Mouse (Mus musculus): ENCODE measurements at regions not wholly inside any gene's neighbourhood (a gene's known extent, or its start where the extent isn't known, plus 50 kb on each side); places are given as distances from the start of the nearest gene placed in this dataset.

DNA sequence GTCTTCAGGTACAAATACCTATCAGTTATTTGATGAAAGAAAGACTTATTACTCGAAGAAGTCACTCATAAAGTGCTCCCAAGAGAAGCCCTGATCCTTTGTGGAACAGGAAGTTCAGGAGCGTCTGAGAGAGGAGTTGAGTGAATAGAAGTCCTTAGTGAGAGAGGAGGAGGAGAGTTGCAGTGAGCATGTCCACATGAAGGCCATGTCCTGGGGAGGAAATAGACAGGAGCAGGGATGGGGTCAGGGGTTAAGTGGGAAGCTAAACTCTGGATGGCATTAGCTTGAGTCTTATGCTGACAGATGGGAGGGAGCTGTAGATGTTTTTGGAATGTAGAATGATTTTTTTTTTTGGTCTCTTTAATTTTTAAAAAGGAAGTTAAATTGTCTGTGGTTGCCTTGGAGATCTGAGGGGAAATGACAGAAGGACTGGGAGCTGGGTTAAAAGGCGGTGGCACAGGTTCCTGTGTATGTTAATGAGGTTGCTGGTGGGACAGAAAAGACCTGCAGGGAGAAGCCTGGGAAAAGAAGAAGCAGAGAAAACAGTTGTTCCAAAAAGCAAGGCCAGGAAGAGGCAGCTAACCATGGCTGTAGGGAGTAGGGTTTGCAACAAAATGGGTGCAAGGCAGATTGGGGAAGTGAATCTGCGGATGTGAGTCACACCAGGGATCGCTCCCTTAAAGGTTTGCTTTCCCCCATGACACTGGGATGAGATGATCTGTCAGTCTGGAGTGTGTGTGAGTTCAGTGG lies 128.9 kb downstream of the 4933412E24Rik start:
- Histone ChIP-seq H3K4me3 (replicated peaks) (no peak overlapping the region), H3K4me2 (replicated peaks) (no peak overlapping the region), H3K27ac (replicated peaks) (no peak overlapping the region), H3K27me3 (no peaks in the 10 kb centered on the region), H3K9me3 (replicated peaks) (no peaks in the 10 kb centered on the region), H3K9ac (no peak overlapping the region), H3K36me3 (no peaks in the 10 kb centered on the region), H3K4me1 (no peaks in the 10 kb centered on the region)
- WGBS = 43% methylated on average over 5 of the region's 5 CpGs
- no peak for ATAC-seq (ENCODE audit: insufficient number of reproducible peaks, low FRiP score, low TSS enrichment, low read depth)

DNA sequence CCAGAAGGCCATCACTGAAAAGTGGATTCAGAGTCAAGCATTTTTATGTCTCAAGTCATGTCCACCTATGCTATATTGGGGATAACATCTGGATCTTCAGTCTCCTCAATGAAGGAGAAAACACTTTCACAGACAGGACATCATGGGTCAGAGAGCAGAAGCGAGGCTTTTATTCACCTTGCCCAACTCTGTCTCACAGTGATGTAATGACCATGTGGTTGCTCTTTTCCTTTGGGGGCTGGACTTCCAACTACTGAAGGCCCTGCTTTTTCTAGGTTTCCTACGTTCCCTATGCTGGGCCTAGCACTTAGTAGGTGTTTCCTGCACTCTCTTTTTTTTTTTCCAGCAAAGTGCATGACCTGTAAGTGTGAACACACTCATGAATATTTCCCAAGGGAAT lies 130.4 kb downstream of the 4933412E24Rik start:
- H3K27ac ChIP-seq (replicated peaks) = no peak overlapping the region
- no peaks in the 10 kb centered on the region for H3K9me3 ChIP-seq (replicated peaks)
- ATAC-seq (ENCODE audit: insufficient number of reproducible peaks, low FRiP score, low TSS enrichment, low read depth) = no peak
- no peaks in the 10 kb centered on the region for H3K27me3 ChIP-seq
- no peak overlapping the region for H3K9ac ChIP-seq
- 81% methylated on average over 2 of the region's 2 CpGs for whole genome bisulfite sequencing
- no peaks in the 10 kb centered on the region for H3K36me3 ChIP-seq
- no peak overlapping the region for H3K4me3 ChIP-seq (replicated peaks)
- H3K4me1 ChIP-seq = no peaks in the 10 kb centered on the region
- no peak overlapping the region for H3K4me2 ChIP-seq (replicated peaks)

GRCm38 (mm10) chr15:59882444-59882843 lies 134.0 kb downstream of the 4933412E24Rik start:
- Histone ChIP-seq H3K4me1 (no peaks in the 10 kb centered on the region), H3K4me2 (replicated peaks) (no peak overlapping the region), H3K27me3 (no peaks in the 10 kb centered on the region), H3K27ac (replicated peaks) (no peak overlapping the region), H3K9ac (no peak overlapping the region), H3K4me3 (replicated peaks) (no peak overlapping the region), H3K9me3 (replicated peaks) (no peaks in the 10 kb centered on the region), H3K36me3 (no peaks in the 10 kb centered on the region)
- no peak for ATAC-seq (ENCODE audit: insufficient number of reproducible peaks, low FRiP score, low TSS enrichment, low read depth)
- WGBS = 82% methylated on average over 5 of the region's 5 CpGs

GRCm38 (mm10) chr15:59880426-59880825 lies 136.0 kb downstream of the 4933412E24Rik start:
- Histone ChIP-seq H3K4me3 (replicated peaks) (no peak overlapping the region), H3K36me3 (no peaks in the 10 kb centered on the region), H3K9me3 (replicated peaks) (no peaks in the 10 kb centered on the region), H3K4me2 (replicated peaks) (no peak overlapping the region), H3K27me3 (no peaks in the 10 kb centered on the region), H3K4me1 (no peaks in the 10 kb centered on the region), H3K27ac (replicated peaks) (no peak overlapping the region), H3K9ac (no peak overlapping the region)
- WGBS = 87% methylated on average over 5 of the region's 5 CpGs
- no peak for ATAC-seq (ENCODE audit: insufficient number of reproducible peaks, low FRiP score, low TSS enrichment, low read depth)

DNA sequence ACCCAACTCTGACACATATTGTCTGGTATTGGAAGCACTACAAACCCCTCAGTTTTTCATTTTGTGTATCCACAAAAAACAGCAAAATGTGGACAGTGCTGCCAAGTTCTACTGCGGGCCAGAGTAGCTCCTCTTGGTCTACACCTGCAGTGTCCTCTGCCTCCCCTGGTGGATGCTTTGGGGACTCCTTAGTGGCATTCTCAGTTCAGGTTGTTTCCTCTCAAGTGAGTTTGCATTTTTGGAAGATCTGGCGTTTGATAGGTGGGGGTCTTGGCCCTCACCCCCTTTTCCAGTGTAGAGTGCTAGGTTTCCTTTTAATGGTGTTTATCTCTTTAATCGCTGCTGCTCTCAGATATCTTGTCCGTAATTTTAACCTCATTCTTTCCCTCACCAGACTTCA lies 137.1 kb downstream of the 4933412E24Rik start:
- H3K27ac ChIP-seq (replicated peaks) = no peak overlapping the region
- 77% methylated on average over 4 of the region's 4 CpGs for WGBS
- H3K4me3 ChIP-seq (replicated peaks) = no peak overlapping the region
- H3K9ac ChIP-seq = no peak overlapping the region
- no peaks in the 10 kb centered on the region for H3K36me3 ChIP-seq
- H3K4me2 ChIP-seq (replicated peaks) = no peak overlapping the region
- no peak for ATAC-seq (ENCODE audit: insufficient number of reproducible peaks, low FRiP score, low TSS enrichment, low read depth)
- no peaks in the 10 kb centered on the region for H3K9me3 ChIP-seq (replicated peaks)
- H3K27me3 ChIP-seq = no peaks in the 10 kb centered on the region
- no peaks in the 10 kb centered on the region for H3K4me1 ChIP-seq

GRCm38 (mm10) chr15:59876279-59876742 lies 140.1 kb downstream of the 4933412E24Rik start:
- Histone ChIP-seq H3K9me3 (replicated peaks) (no peaks in the 10 kb centered on the region), H3K27me3 (no peaks in the 10 kb centered on the region), H3K4me3 (replicated peaks) (no peak overlapping the region), H3K4me2 (replicated peaks) (no peak overlapping the region), H3K27ac (replicated peaks) (no peak overlapping the region), H3K9ac (no peak overlapping the region), H3K4me1 (no peaks in the 10 kb centered on the region), H3K36me3 (no peaks in the 10 kb centered on the region)
- no peak for ATAC-seq (ENCODE audit: insufficient number of reproducible peaks, low FRiP score, low TSS enrichment, low read depth)
- 60% methylated on average over 7 of the region's 7 CpGs for WGBS

- 91% methylated on average over 8 of the region's 8 CpGs for WGBS
- ATAC-seq (ENCODE audit: insufficient number of reproducible peaks, low FRiP score, low TSS enrichment, low read depth) = no peak
- H3K36me3 ChIP-seq = no peaks in the 10 kb centered on the region
Observed at GRCm38 (mm10) chr15:59866701-59867100, 149.7 kb downstream of the 4933412E24Rik start.

DNA sequence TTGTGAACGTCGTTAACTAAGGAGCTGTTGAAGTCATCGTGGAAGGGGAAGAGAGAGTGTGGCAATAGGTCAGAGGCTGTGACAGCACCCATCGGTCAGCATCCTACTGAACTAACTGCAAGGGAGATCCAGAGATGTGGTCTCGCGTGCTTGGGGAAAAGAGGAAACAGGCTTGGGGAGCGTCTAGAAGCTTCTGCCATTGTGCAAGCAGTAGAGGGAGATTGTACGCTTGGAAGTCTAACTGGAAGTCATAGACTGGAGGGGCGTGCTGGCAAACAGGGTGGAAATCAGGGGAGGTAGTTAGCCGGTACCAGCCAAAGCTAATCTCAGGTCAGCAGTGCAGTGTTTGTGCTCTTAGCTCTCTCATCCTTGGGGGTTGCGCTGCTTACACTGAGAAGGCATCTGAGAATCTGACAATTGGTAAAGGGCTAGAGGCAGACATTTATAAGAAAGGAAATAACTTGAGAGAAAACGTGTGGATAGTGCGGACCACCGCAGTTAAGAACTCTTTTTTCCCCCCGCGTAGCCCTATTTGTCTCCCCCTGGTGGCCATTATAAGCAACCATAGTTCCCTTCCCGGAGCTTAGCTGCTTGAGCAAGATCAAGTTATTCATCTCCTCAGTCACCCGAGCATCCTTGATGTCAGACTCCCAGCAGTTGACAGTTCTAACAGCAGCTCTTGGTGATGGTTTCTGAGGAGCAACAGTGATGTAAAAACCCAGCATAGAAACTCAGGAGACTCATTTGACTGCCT lies 151.5 kb downstream of the 4933412E24Rik start:
- 0 out of 2 replicates have a peak, but pooled peaks cover 4% of the 10 kb centered on the region for H3K4me1 ChIP-seq
- H3K9ac ChIP-seq = no peak overlapping the region
- no peaks in the 10 kb centered on the region for H3K36me3 ChIP-seq
- 45% methylated on average over 18 of the region's 18 CpGs for WGBS
- no peak overlapping the region for H3K27ac ChIP-seq (replicated peaks)
- H3K4me3 ChIP-seq (replicated peaks) = no peak overlapping the region
- H3K9me3 ChIP-seq (replicated peaks) = no peaks in the 10 kb centered on the region
- ATAC-seq (ENCODE audit: insufficient number of reproducible peaks, low FRiP score, low TSS enrichment, low read depth) = no peak
- no peaks in the 10 kb centered on the region for H3K27me3 ChIP-seq
- H3K4me2 ChIP-seq (replicated peaks) = peak overlapping the region; percentile 34

More at GRCm38 (mm10) chr15:59866701-59867100, 149.7 kb downstream of the 4933412E24Rik start:
- Histone ChIP-seq H3K4me2 (replicated peaks) (no peak overlapping the region), H3K4me1 (0 out of 2 replicates have a peak, but pooled peaks cover 4% of the 10 kb centered on the region), H3K4me3 (replicated peaks) (no peak overlapping the region), H3K27ac (replicated peaks) (no peak overlapping the region), H3K27me3 (no peaks in the 10 kb centered on the region), H3K9ac (no peak overlapping the region), H3K9me3 (replicated peaks) (no peaks in the 10 kb centered on the region)

DNA sequence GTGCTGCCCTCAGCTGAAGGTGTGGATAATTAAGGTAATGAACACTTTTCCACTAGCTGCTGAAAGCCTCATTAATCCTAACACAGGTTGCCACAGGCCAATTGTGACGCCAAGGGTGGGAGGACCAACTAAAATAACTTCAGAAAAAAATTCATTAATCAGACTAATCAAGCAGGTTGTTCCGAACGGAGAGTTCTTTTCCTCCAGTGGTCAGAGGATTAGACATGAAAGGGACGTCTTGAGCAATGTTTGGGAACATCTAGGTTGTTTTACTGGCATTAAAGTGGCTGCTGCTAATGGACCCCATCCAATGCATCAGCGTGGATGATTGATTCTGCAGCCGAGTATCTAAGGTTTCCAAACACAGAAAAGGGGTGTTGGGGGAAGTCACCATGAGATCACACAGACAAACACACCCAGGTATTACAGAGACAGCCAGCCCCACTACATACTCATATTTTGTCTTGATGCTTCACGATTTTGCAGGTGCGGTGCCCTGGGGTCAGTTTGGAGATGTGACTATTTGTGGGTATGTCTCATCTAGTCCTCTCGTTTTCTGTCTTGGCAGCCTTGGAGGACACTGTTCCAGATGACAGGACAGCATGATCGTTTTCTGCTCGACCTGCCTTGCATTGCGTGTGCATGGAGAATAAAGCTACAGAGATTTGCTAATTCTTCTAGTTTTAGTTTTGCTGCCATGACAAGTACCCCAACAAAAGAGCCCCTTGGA lies 164.0 kb downstream of the 4933412E24Rik start:
- H3K36me3 ChIP-seq = no peaks in the 10 kb centered on the region
- no peaks in the 10 kb centered on the region for H3K4me1 ChIP-seq
- WGBS = 68% methylated on average over 12 of the region's 12 CpGs
- no peak overlapping the region for H3K27ac ChIP-seq (replicated peaks)
- H3K9me3 ChIP-seq (replicated peaks) = no peaks in the 10 kb centered on the region
- ATAC-seq (ENCODE audit: insufficient number of reproducible peaks, low FRiP score, low TSS enrichment, low read depth) = no peak
- no peak overlapping the region for H3K4me2 ChIP-seq (replicated peaks)
- H3K4me3 ChIP-seq (replicated peaks) = no peak overlapping the region
- H3K27me3 ChIP-seq = no peaks in the 10 kb centered on the region
- H3K9ac ChIP-seq = no peak overlapping the region

- H3K4me3 ChIP-seq (replicated peaks) = no peak overlapping the region
- WGBS = 63% methylated on average over 7 of the region's 7 CpGs
- H3K27me3 ChIP-seq = no peaks in the 10 kb centered on the region
- ATAC-seq (ENCODE audit: insufficient number of reproducible peaks, low FRiP score, low TSS enrichment, low read depth) = no peak
- no peaks in the 10 kb centered on the region for H3K36me3 ChIP-seq
- H3K9ac ChIP-seq = no peak overlapping the region
- no peaks in the 10 kb centered on the region for H3K4me1 ChIP-seq
- no peaks in the 10 kb centered on the region for H3K9me3 ChIP-seq (replicated peaks)
- H3K27ac ChIP-seq (replicated peaks) = no peak overlapping the region
- no peak overlapping the region for H3K4me2 ChIP-seq (replicated peaks)
Observed at GRCm38 (mm10) chr15:59845158-59845739, 171.2 kb downstream of the 4933412E24Rik start.

DNA sequence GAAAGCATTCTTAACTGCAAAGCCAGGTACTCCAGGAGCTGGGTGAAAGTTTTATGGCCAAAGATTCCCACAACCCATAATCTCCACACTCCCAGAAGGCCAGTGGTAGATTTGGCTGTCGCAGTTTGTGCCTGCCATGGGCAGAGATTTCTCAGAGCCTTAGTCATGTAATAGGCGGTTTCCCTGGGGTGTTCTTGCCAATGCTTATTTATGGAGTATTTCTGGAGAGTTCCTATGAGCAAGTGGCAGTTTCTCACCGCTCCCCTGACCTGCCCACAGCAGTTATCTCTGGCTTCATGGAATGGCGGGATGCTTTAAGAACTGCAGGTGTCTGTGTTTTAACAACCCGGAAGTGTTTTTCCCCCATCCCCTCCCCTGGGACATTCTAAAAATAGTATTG lies 179.8 kb downstream of the 4933412E24Rik start:
- no peaks in the 10 kb centered on the region for H3K27me3 ChIP-seq
- H3K9me3 ChIP-seq (replicated peaks) = no peaks in the 10 kb centered on the region
- H3K36me3 ChIP-seq = no peaks in the 10 kb centered on the region
- no peak overlapping the region for H3K9ac ChIP-seq
- no peak for ATAC-seq (ENCODE audit: insufficient number of reproducible peaks, low FRiP score, low TSS enrichment, low read depth)
- no peaks in the 10 kb centered on the region for H3K4me1 ChIP-seq
- WGBS = 77% methylated on average over 5 of the region's 5 CpGs
- no peak overlapping the region for H3K27ac ChIP-seq (replicated peaks)
- no peak overlapping the region for H3K4me3 ChIP-seq (replicated peaks)
- no peak overlapping the region for H3K4me2 ChIP-seq (replicated peaks)
